Mouse (Mus musculus): ENCODE results near the gene Ranbp9.

GRCm38 (mm10) chr13:43415249-43415648, 65.8 kb downstream of the Ranbp9 start:
- TF ChIP-seq CTCF (IDR thresholded peaks at IDR 0.05; ENCODE audit: low read depth, low read length) = no peak
- no peak for TF ChIP-seq POLR2A (IDR thresholded peaks at IDR 0.05; ENCODE audit: borderline replicate concordance, low read depth, low read length)
